Mouse (Mus musculus) kidney, adult 2 months (tissue): ENCODE measurements around the gene Vgll4. TPM values are rescaled to one million over a fixed set of nuclear protein-coding genes. Genes with fewer than 3 reads are reported as not detected.

Source experiments
- DNase-seq: peaks from one replicate; pipeline ENCODE4 v3.0.0; 2021
- H3K27ac ChIP-seq: fragments of 200-500 bp; 2 replicates; pipeline ENCODE4 v1.5.1; 2012; ENCODE audit warnings: low read depth, low read length, control low read depth, inconsistent platforms; ENCODE audit not compliant: insufficient read depth
- H3K27me3 ChIP-seq: fragments of 200-500 bp; replicated peaks from 2 replicates; pipeline ENCODE4 v1.6.1; 2012; ENCODE audit warnings: mild to moderate bottlenecking, moderate library complexity, low read length, inconsistent platforms; ENCODE audit not compliant: control insufficient read depth, insufficient read depth
- H3K36me3 ChIP-seq: fragments of 200-500 bp; 2 replicates; pipeline ENCODE4 v1.6.1; 2012; ENCODE audit warnings: mild to moderate bottlenecking, moderate library complexity, low read length, inconsistent platforms; ENCODE audit not compliant: control insufficient read depth, insufficient read depth
- H3K4me1 ChIP-seq: fragments of 200-500 bp; 2 replicates; pipeline ENCODE4 v1.6.1; 2011; ENCODE audit warnings: low read length; ENCODE audit not compliant: control insufficient read depth, insufficient read depth
- H3K4me3 ChIP-seq: fragments of 200-500 bp; 2 replicates; pipeline ENCODE4 v1.5.1; 2011; ENCODE audit warnings: mild to moderate bottlenecking, low read depth, low read length, control low read depth; ENCODE audit not compliant: insufficient read depth
- CTCF ChIP-seq: fragments of 200-500 bp; conservative IDR thresholded peaks from 2 replicates; pipeline ENCODE4 v1.5.1; 2011; ENCODE audit warnings: low read depth, mild to moderate bottlenecking, control low read depth, low read length, moderate library complexity, mixed read lengths; ENCODE audit not compliant: insufficient read depth, insufficient read length
- POLR2A ChIP-seq: fragments of 200-500 bp; IDR thresholded peaks from one replicate; pipeline ENCODE4 v1.6.1; 2011; ENCODE audit warnings: low read depth, low read length, control low read depth
- WGBS: fragments of 180-500 bp; shearing (Covaris S2); methylation state at CpG from one replicate; pipeline ENCODE4 v1.1.7; 2018; 5-methylcytosine and 5-hydroxymethylcytosine counted together
- polyA plus RNA-seq: library from polyadenylated mRNA; depleted of rRNA; stranded (reverse); fragments of >200 nt; gene quantifications from 2 replicates; pipeline ENCODE4 v1.2.3, GENCODE M21; 2012

Gene Vgll4
- polyA plus RNA-seq, 1 experiment, result 60.5 TPM

DNA sequence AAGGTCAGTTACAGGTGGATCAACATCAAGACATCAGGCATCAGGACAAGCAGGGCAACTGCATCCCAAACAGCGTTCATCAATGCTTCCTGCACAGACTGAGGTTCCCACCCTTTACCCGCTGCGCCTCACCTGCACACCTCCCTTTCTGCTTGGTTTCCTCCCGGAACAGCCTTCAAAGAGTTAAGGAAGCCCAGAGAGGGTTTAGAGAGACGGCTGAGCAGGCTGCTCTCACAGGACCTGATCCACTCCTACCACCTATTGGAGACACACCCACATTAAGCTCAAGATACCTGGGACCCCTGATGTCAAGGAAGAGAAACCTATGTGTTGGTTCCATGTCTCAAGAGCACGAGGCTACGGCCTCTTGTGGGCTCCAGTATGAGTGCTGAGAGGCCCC, 60.0 kb downstream of the Vgll4 start:
- DNase-seq, result no peak
- no peak for TF ChIP-seq POLR2A
- no peak for TF ChIP-seq CTCF
- Histone ChIP-seq H3K4me3 (no peak overlapping the region), H3K4me1 (peaks cover 15% of the 10 kb centered on the region), H3K27ac (no peak overlapping the region), H3K27me3 (no peaks in the 10 kb centered on the region), H3K36me3 (no peaks in the 10 kb centered on the region)
- 76% methylated on average over 7 of the region's 7 CpGs for WGBS

DNA sequence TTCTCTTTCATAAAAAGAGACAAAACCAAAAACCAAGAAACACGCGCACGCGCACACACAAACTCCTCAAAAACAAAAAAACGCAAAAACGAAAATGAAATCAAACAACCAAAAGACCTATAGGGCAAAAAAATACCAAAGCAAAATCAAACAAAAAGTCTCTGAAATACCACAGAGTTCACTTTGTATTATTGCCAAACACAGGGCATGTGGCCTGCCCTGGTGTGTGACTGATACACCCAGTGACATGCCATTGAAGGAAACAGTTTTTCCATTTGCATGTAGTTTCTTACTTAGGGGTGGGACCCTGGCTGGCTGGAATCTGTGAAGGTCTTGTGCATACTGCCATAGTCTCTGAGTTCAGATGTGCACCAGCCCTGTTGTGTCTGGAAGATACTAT, 62.3 kb downstream of the Vgll4 start:
- TF ChIP-seq CTCF (no peak), POLR2A (no peak)
- Histone ChIP-seq H3K27ac (no peak overlapping the region), H3K4me3 (no peak overlapping the region), H3K36me3 (no peaks in the 10 kb centered on the region), H3K4me1 (peaks cover 14% of the 10 kb centered on the region), H3K27me3 (no peaks in the 10 kb centered on the region)
- 92% methylated on average over 6 of the region's 6 CpGs for WGBS
- DNase-seq, result no peak

DNA sequence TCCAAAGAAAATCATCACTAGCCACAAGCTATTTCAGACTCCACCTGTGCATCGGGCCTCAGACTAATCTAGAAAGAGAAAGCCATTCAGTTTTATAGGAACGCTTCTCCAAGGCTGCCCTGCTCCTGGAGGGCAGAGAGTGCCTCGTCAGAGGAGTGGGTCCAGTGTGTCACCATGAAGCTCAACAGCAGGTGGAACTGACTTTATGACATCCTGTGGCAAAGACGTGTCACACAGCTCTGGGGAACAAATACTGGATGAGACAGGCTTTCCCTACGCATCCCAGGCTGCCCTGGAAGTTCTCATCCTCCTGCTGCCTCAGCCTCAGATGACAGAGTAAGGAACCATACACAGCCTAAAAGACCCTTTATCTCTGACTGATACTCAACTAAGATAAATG, 63.6 kb downstream of the Vgll4 start:
- no peak overlapping the region for H3K27ac ChIP-seq
- DNase-seq, result no peak
- H3K4me1 ChIP-seq, result peaks cover 26% of the 10 kb centered on the region; the same call in 1 of the 2 replicates
- H3K36me3 ChIP-seq, result no peaks in the 10 kb centered on the region
- no peaks in the 10 kb centered on the region for H3K27me3 ChIP-seq
- TF ChIP-seq POLR2A, result no peak
- no peak for TF ChIP-seq CTCF
- WGBS, result 60% methylated on average over 5 of the region's 5 CpGs
- H3K4me3 ChIP-seq, result no peak overlapping the region

DNA sequence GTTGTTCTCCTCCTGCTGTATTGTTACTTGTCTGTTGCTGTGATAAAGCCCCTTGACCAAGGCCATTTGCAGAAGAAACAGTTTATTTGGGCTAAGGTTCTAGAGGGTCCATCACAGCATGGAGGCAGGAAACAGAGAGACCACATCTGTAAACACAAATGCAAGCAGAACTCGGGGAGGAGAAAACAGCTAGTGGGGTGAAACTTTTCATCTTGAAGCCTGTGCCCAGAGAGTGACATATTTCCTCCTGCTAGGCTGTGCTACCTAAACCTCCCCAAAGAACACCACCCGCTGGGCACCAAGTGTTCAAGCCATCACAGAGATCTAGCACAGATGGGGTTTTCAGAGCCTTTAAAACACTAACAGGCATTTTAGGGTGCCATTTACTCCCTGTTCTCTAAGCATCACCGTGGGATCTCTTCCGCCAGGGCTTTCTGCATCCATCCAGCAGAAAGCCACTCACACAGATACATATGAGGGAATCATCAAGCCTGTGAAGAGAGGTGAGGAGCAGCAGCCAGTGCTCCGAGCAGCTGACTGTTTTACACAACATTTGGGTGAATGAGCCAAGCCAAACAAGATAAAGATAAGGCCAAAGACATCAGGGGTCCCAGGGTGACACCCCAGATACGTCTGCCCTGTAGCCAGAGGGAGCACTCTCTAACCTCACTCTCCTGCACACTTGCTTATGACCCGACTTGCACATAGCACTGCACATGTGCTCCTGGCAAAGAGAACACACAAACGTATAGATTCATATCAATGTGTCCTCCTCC, 64.4 kb downstream of the Vgll4 start:
- DNase-seq, result no peak
- H3K36me3 ChIP-seq, result no peaks in the 10 kb centered on the region
- 66% methylated on average over 8 of the region's 8 CpGs for WGBS

DNA sequence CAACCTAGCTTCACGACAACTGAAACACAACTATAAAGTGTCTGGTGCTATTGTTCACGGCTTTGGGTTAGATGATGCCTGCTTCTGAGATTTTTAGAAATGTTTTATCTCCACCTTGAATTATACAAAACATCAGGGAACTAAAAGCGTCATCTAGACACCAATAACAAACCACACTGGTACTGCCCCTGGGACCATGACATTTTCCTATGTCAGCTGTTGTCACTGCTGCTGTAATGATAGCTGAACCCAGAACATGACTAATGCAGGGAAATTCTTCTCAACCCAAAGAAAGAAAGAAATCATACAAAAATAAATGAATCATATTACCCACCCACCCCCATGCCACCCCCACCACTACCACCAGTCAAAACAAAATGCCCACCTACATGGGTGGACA, 65.0 kb downstream of the Vgll4 start:
- no peak overlapping the region for H3K4me3 ChIP-seq
- DNase-seq, result no peak
- no peaks in the 10 kb centered on the region for H3K36me3 ChIP-seq
- no peak overlapping the region for H3K27ac ChIP-seq
- TF ChIP-seq POLR2A, result no peak
- no peak for TF ChIP-seq CTCF
- 91% methylated on average over 3 of the region's 3 CpGs for WGBS
- H3K4me1 ChIP-seq, result peaks cover 30% of the 10 kb centered on the region
- no peaks in the 10 kb centered on the region for H3K27me3 ChIP-seq

More for the DNA sequence above, 64.4 kb downstream of the Vgll4 start:
- Histone ChIP-seq H3K4me3 (no peak overlapping the region), H3K4me1 (peaks cover 26% of the 10 kb centered on the region; the same call in 1 of the 2 replicates), H3K27me3 (no peaks in the 10 kb centered on the region), H3K27ac (no peak overlapping the region)
- no peak for TF ChIP-seq CTCF
- TF ChIP-seq POLR2A, result no peak

DNA sequence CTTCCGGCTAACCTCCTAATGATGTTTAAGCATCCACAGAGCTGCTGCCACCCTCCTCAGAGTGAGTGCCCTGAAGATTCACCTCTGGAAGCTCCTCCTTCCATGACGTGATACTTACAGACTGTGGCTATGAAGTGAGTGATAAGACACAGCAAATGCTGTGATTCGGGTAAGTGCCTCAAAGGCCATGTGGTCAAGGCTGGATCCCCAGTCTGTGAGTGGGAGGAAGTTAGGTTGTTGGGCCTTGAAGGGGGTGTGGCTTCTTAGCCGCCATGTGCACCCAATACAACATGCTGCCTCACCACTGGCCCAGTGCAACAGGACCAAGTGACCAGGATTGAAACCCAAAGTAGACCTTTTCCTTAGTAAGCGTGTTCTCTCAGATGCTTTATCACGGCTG, 65.6 kb downstream of the Vgll4 start:
- peaks cover 32% of the 10 kb centered on the region for H3K4me1 ChIP-seq
- H3K4me3 ChIP-seq, result no peak overlapping the region
- no peaks in the 10 kb centered on the region for H3K36me3 ChIP-seq
- no peak for DNase-seq
- no peaks in the 10 kb centered on the region for H3K27me3 ChIP-seq
- TF ChIP-seq CTCF (no peak), POLR2A (no peak)
- H3K27ac ChIP-seq, result no peak overlapping the region
- WGBS, result 69% methylated on average over 6 of the region's 6 CpGs

DNA sequence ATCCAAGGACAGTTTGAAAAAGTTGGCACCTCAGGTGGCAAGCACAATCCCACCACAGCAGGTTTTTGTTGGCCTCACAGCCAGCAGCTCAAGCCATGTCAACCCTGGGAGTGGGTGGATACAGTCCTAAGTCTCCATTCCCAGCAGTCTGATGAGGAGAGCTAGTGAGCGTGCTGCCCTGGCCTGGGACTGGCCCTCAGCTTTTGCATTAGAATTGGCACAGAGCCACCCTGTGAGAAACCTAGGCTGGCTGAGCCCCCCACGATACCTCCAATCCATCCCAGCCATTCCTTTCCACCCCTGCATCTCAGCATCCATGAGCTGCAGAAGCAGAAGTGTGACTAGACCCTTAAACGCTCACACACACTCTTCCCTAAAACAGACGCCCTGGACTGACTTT, 67.9 kb downstream of the Vgll4 start:
- H3K27ac ChIP-seq, result no peak overlapping the region
- WGBS, result 46% methylated on average over 4 of the region's 4 CpGs

More for the DNA sequence above, 67.9 kb downstream of the Vgll4 start:
- TF ChIP-seq CTCF (no peak), POLR2A (no peak)
- H3K27me3 ChIP-seq, result no peaks in the 10 kb centered on the region
- H3K4me1 ChIP-seq, result peaks cover 32% of the 10 kb centered on the region
- H3K4me3 ChIP-seq, result no peak overlapping the region
- no peaks in the 10 kb centered on the region for H3K36me3 ChIP-seq
- no peak for DNase-seq
